Mouse (Mus musculus) C2C12 (cell line): ENCODE measurements around the gene Spag16.

Experiments
- CTCF ChIP-seq: IDR thresholded peaks from one replicate; pipeline ENCODE4 v1.5.1; 2011; ENCODE audit not compliant: control insufficient read depth, insufficient read depth, insufficient read length
- FOSL1 ChIP-seq: IDR thresholded peaks from one replicate; pipeline ENCODE4 v1.8.0; 2011; ENCODE audit warnings: mild to moderate bottlenecking, low read length; ENCODE audit not compliant: poor library complexity, insufficient read depth, severe bottlenecking
- MYOD1 ChIP-seq: IDR thresholded peaks from one replicate; pipeline ENCODE4 v1.6.1; 2011; ENCODE audit warnings: low read depth; ENCODE audit not compliant: control insufficient read depth, insufficient read length

DNA sequence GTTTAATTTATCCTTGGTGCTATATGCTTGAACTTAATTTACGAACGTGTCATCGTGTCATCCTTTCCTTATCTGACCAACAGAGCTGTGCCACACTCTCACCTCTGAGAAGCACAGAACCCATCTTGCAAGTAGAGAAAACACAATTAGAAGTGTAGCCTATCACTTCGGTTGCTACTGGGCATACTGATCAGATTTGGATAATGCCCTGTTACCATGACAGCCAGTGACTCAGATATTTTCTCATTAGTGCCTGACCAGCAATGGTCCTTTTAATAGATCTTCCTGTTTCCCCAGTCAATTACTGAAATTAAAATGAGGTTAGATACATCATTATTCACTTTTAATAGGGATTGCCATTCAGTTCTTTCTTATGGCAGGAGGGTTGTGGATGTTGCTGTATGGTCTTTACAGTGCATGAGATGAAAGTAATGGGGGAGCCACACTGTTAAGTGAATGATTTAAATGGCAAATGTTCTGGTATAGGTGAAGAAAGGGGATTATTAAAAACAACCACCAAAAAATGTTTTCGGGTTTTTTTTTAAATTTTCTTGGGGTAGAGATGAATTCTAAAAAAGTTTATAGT is 439.2 kb downstream of the Spag16 start:
- TF ChIP-seq CTCF (no peak), MYOD1 (no peak), FOSL1 (no peak)
